Mouse (Mus musculus) hindbrain, embryonic 11.5 days (tissue): ENCODE measurements around the gene Ppfibp1. TPM values are rescaled to one million over a fixed set of nuclear protein-coding genes. Genes with fewer than 3 reads are reported as not detected.

Source experiments
- ATAC-seq: fragments of 200-750 bp; cut with Nextera tagmentation; 2 replicates; pipeline ENCODE4 v1.8.0; 2017; ENCODE audit warnings: mild to moderate bottlenecking, moderate TSS enrichment, moderate library complexity; ENCODE audit not compliant: low FRiP score
- DNase-seq: peaks from one replicate; pipeline ENCODE4 v3.0.0-alpha.2; 2015; ENCODE audit warnings: low spot score
- H3K27ac ChIP-seq: fragments of 300-500 bp; sonication (generic); 2 replicates; pipeline ENCODE4 v1.5.1; 2014; ENCODE audit warnings: mild to moderate bottlenecking, low read depth, low read length
- H3K27me3 ChIP-seq: fragments of 300-500 bp; sonication (generic); 2 replicates; pipeline ENCODE4 v1.6.1; 2014; ENCODE audit warnings: mild to moderate bottlenecking, low read length, moderate library complexity, mixed read lengths; ENCODE audit not compliant: control insufficient read depth, insufficient read depth
- H3K36me3 ChIP-seq: fragments of 300-500 bp; sonication (generic); 2 replicates; pipeline ENCODE4 v1.6.1; 2014; ENCODE audit warnings: mild to moderate bottlenecking, low read length, moderate library complexity, mixed read lengths; ENCODE audit not compliant: control insufficient read depth, insufficient read depth
- H3K4me1 ChIP-seq: fragments of 300-500 bp; sonication (generic); replicated peaks from 2 replicates; pipeline ENCODE4 v1.6.1; 2014; ENCODE audit warnings: low read length, mixed read lengths; ENCODE audit not compliant: control insufficient read depth, insufficient read depth
- H3K4me2 ChIP-seq: fragments of 300-500 bp; sonication (generic); replicated peaks from 2 replicates; pipeline ENCODE4 v1.6.1; 2014; ENCODE audit warnings: mild to moderate bottlenecking, low read depth, low read length
- H3K4me3 ChIP-seq: fragments of 300-500 bp; sonication (generic); 2 replicates; pipeline ENCODE4 v1.5.1; 2014; ENCODE audit warnings: low read depth, low read length
- H3K9ac ChIP-seq: fragments of 300-500 bp; sonication (generic); 2 replicates; pipeline ENCODE4 v1.6.1; 2014; ENCODE audit warnings: low read depth, low read length
- H3K9me3 ChIP-seq: fragments of 300-500 bp; sonication (generic); 2 replicates; pipeline ENCODE4 v1.6.1; 2016; ENCODE audit warnings: low read length; ENCODE audit not compliant: control insufficient read depth
- WGBS: fragments of 180-500 bp; shearing (Covaris S2); extraction: QIAGEN DNeasy Blood & Tissue Kit; methylation state at CpG from one replicate; pipeline ENCODE4 v1.1.7; 2014; 5-methylcytosine and 5-hydroxymethylcytosine counted together
- polyA plus RNA-seq: library from polyadenylated mRNA; unstranded; fragments of >200 nt; fragmentation: Nextera tagmentation; extraction: Ambion mirVana; gene quantifications from 2 replicates; pipeline ENCODE4 v1.2.1, GENCODE M21; 2014

The Ppfibp1 gene
- polyA plus RNA-seq, 1 experiment from 2014 or later: 36.1 TPM

DNA sequence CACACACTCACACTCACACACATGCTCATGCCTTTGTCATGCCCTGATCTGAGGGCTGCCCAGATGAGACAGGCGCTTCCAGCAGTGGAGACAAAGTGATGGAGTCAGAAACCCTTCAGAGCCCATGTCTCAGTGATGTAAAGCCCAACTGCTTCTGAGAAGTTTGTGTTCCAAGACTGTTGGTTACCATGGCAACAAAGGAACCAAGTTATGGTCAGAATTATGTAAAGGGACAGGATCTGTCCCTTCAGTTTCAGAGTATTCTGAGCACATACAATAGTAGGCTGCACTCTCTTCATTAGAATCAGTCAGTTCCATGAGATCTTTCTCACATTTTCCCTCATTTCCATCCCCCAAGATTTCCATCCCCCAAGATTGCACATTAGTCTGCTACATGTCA is 66.0 kb downstream of the Ppfibp1 start, which contains the start of gene 1700034J05Rik:
1700034J05Rik (minus strand) TSS at position 165 of the 400 bp plus-strand sequence.
- no peaks in the 10 kb centered on the region for H3K4me1 ChIP-seq
- ATAC-seq: no peak
- no peak within 1 kb of the TSS for H3K27ac ChIP-seq
- no peaks in the 10 kb centered on the region for H3K36me3 ChIP-seq
- no peaks in the 10 kb centered on the region for H3K27me3 ChIP-seq
- DNase-seq: no peak
- H3K4me2 ChIP-seq: no peak within 1 kb of the TSS
- no peak within 1 kb of the TSS for H3K9ac ChIP-seq
- no peak within 1 kb of the TSS for H3K4me3 ChIP-seq
- 85% methylated on average over 1 of the region's 1 CpGs for WGBS
- H3K9me3 ChIP-seq: no peaks in the 10 kb centered on the region

DNA sequence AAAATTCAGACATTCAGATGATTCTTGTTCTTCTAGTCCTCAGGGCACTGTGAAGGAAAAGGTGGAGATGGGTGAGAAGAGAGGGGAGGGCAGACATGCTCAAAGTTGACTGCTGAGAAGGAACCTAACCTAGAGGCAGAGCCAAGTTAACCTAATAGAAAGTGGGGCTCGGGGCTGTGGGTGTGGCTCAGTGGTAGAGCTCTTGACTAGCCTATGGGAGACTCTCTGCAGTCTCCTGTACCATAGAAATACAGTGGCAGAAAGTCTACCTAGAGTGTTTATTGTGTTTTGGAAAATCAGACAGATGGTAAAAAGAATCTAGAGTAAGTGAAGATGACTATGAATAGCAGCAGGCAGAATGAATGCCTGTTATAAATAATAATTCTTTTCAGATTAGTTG is 67.2 kb downstream of the Ppfibp1 start:
- Histone ChIP-seq H3K4me1 (no peaks in the 10 kb centered on the region), H3K27ac (no peak overlapping the region), H3K27me3 (no peaks in the 10 kb centered on the region), H3K9ac (no peak overlapping the region), H3K4me2 (no peak overlapping the region), H3K9me3 (no peaks in the 10 kb centered on the region), H3K4me3 (no peak overlapping the region), H3K36me3 (no peaks in the 10 kb centered on the region)
- ATAC-seq (no peak), DNase-seq (no peak)
- 77% methylated on average over 1 of the region's 1 CpGs for WGBS

DNA sequence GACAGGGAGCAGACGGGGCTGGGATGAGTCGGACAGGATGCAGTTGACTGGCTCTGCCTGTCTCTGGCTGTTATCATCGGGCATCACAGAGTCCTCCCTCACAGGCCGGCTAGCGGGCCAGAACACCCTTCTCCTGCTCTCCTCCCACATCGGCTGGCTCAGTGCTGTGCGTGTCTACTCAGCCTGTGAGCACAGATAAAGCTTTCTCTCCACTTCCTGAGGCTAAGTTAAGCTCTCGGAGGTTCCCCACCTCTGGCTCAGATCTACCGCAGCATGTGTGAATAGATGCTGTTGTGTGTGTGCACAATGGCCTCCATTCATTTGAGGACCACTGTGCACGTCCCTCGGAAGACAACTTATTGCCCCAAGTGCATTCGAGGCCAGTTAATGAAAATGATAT is 67.6 kb downstream of the Ppfibp1 start:
- H3K36me3 ChIP-seq: no peaks in the 10 kb centered on the region
- no peak overlapping the region for H3K4me2 ChIP-seq
- ATAC-seq (no peak), DNase-seq (peak; percentile 19)
- H3K4me3 ChIP-seq: no peak overlapping the region
- no peak overlapping the region for H3K9ac ChIP-seq
- no peak overlapping the region for H3K27ac ChIP-seq
- H3K9me3 ChIP-seq: no peaks in the 10 kb centered on the region
- no peaks in the 10 kb centered on the region for H3K27me3 ChIP-seq
- 42% methylated on average over 12 of the region's 12 CpGs for WGBS
- H3K4me1 ChIP-seq: no peaks in the 10 kb centered on the region

DNA sequence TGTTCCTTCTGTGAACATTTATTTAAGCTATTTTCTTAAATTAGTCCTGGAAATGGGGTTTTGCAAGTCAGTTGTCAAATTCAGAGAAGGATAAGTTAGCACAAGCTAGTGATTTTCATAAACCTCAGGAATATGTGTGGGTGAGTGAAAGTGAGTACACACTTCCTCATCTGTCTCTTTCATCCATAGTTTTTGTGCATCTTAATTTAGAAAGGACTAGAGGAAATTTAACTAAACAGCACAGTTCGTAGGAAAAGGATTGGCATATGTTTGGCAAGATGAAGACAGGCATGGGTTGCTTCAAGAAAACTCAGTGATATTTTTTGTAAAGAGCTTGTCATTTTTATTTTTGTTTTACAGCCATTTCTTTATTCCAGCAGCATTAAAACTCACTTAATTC is 68.7 kb downstream of the Ppfibp1 start:
- H3K27ac ChIP-seq: no peak overlapping the region
- WGBS: 93% methylated on average over 1 of the region's 1 CpGs
- no peaks in the 10 kb centered on the region for H3K36me3 ChIP-seq
- no peaks in the 10 kb centered on the region for H3K27me3 ChIP-seq
- no peak overlapping the region for H3K4me2 ChIP-seq
- no peak overlapping the region for H3K4me3 ChIP-seq
- ATAC-seq (no peak), DNase-seq (no peak)
- no peaks in the 10 kb centered on the region for H3K9me3 ChIP-seq
- no peak overlapping the region for H3K9ac ChIP-seq
- H3K4me1 ChIP-seq: no peaks in the 10 kb centered on the region

DNA sequence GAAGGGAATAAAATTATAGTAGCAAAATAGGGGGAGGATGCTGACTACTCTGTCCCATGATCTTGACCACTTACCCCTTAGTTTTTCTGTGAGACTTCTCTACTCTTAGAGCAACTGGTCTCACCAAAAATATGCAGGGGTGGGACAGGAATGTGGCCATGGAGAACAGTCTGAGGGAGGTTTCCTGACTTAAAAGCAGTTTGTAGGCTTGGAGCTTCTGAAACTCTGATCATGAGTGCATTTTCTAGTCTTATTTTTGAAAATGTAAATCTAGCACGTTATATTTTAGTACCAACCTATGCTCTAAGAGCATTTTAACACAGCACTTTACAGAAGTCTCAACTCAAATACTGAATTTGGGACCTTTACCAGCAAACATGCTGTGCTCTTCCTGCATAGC is 70.4 kb downstream of the Ppfibp1 start:
- no peaks in the 10 kb centered on the region for H3K36me3 ChIP-seq
- H3K9me3 ChIP-seq: no peaks in the 10 kb centered on the region
- DNase-seq (no peak), ATAC-seq (no peak)
- H3K27ac ChIP-seq: no peak overlapping the region
- H3K9ac ChIP-seq: no peak overlapping the region
- 88% methylated on average over 1 of the region's 1 CpGs for WGBS
- no peak overlapping the region for H3K4me3 ChIP-seq
- no peaks in the 10 kb centered on the region for H3K4me1 ChIP-seq
- no peaks in the 10 kb centered on the region for H3K27me3 ChIP-seq
- H3K4me2 ChIP-seq: no peak overlapping the region

DNA sequence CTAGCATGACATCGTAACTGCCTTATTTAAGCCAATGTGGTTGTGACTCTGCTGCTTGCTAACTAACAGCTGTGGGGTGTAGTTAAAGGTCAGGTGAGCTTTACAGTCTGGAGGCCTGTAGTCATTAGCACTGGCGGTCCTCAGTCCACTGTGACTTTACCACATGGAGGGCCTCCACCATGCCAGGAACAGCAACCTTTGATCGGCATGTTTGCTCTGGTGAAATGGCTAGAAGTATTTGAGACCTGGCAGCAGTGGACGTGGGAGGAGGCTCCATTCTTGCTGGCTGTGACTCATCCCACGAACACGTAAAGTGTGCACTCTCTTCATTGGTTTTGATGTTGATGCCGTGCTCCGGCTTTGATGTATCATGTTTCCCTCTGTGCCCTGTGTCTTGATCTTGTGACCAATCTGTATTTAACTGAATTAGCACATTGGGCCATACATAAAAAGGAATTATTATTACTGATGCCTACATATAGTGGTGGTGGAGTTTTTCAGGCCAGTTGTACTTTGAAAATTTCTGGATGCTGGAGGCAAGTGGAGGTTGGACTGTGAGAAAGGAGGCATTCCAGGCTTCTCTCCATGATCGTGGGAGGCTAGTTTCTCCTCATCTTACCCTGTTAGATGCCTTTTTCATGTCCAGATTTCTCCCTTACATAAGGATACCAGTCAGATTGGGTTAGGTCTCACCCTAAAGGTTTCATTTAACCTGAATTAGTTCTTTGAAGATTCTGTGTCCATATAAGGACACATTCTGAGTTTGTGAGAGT is 71.8 kb downstream of the Ppfibp1 start:
- Histone ChIP-seq H3K36me3 (no peaks in the 10 kb centered on the region), H3K9ac (no peak overlapping the region), H3K27me3 (no peaks in the 10 kb centered on the region), H3K4me2 (no peak overlapping the region), H3K9me3 (no peaks in the 10 kb centered on the region), H3K4me1 (no peaks in the 10 kb centered on the region), H3K4me3 (no peak overlapping the region), H3K27ac (no peak overlapping the region)
- DNase-seq (no peak), ATAC-seq (no peak)
- WGBS: 91% methylated on average over 9 of the region's 9 CpGs

DNA sequence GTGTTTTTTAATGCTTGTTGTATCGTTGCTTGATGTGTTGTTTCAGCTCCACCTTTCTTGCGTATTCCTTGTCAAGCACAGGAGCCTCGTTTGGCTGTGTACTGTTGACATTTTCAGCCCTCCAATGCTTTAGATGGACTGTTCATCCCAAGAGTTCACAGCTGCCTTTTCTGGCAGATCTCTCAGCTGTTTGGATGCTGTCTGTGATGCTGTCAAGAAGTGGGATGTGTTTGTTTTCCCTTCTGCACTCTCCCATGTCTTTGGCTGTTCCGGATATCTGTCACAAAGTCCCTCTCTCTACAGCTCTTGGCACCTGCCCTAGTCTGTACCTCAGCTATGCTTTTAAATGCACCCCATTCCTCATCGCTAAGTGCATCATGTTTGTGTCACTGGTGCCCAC is 72.7 kb downstream of the Ppfibp1 start:
- 81% methylated on average over 5 of the region's 5 CpGs for whole genome bisulfite sequencing
- no peak for DNase-seq
- no peaks in the 10 kb centered on the region for H3K4me1 ChIP-seq
- H3K27me3 ChIP-seq: no peaks in the 10 kb centered on the region
- H3K27ac ChIP-seq: no peak overlapping the region
- H3K36me3 ChIP-seq: no peaks in the 10 kb centered on the region
- H3K9ac ChIP-seq: no peak overlapping the region
- no peak overlapping the region for H3K4me3 ChIP-seq
- no peak overlapping the region for H3K4me2 ChIP-seq
- no peak for ATAC-seq
- no peaks in the 10 kb centered on the region for H3K9me3 ChIP-seq

DNA sequence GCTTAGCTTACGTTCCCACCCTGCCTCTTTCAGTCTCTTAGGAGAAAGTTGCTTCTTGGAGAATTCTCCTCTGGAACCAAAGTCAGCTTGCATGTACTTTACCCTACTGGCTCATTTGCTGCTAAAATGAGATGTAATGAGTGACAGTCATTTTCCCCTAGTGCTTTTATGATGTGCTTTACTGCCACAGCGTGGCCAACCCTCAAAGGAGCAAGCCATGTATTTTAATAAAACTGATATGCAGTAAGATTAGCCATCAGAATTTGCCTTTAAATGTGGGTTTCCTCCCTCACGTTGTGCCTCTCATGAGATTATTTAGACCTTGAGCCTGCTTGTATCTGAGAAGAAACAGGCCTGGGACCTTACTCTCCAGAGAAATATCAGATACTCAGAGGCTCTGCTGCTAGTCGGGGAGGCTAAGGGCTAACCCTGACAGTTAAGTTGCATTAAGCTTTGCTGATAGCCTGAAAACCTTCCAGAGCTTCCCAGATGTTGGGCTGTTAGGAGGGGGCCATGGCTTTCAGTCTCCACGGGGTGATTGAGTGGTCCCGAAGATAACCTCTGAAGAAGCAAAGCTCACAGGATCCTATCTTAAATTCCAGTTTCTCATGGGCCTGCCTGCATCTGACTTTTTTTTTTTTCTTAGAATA is 73.7 kb downstream of the Ppfibp1 start:
- DNase-seq: no peak
- no peak overlapping the region for H3K4me3 ChIP-seq
- no peaks in the 10 kb centered on the region for H3K9me3 ChIP-seq
- no peaks in the 10 kb centered on the region for H3K4me1 ChIP-seq
- H3K27ac ChIP-seq: no peak overlapping the region
- H3K9ac ChIP-seq: no peak overlapping the region
- H3K27me3 ChIP-seq: no peaks in the 10 kb centered on the region
- no peaks in the 10 kb centered on the region for H3K36me3 ChIP-seq
- no peak for ATAC-seq
- 78% methylated on average over 6 of the region's 6 CpGs for WGBS
- H3K4me2 ChIP-seq: no peak overlapping the region
